Mouse (Mus musculus) embryo, embryonic 10 days (tissue): Measurements from ENCODE around the gene Cers5.
A peak's percentile ranks its signal among the peaks of the same experiment; 100 is the strongest.
"Not testable (repeated sequence)": the region's sequence is repeated elsewhere in the genome, so short reads cannot be mapped to it uniquely, and the experiment has no call there.

Source experiments
- DNase-seq: peaks from one replicate; pipeline ENCODE4 v3.0.0-alpha.2; 2015; ENCODE audit warnings: low spot score

Gene Cers5

GRCm38 (mm10) chr15:99772881-99772924 is at the start of gene Cers5:
Gene Cers5 (minus strand): TSS chr15:99772885.
- not testable (repeated sequence) for DNase-seq

GRCm38 (mm10) chr15:99819621-99820279 is 47.1 kb upstream of the Cers5 start:
- DNase-seq, result peak; percentile 71

GRCm38 (mm10) chr15:99819109-99819440 is 46.4 kb upstream of the Cers5 start:
- DNase-seq, result no peak

- peak; percentile 87 for DNase-seq
These were observed 45.8 kb upstream of the Cers5 start for GRCm38 (mm10) chr15:99818321-99819108.

GRCm38 (mm10) chr15:99817343-99818235 is 44.9 kb upstream of the Cers5 start:
- DNase-seq, result peak; percentile 61

- no peak for DNase-seq
These were observed 43.3 kb upstream of the Cers5 start for GRCm38 (mm10) chr15:99815999-99816398.

- no peak for DNase-seq
These were observed 42.0 kb upstream of the Cers5 start for GRCm38 (mm10) chr15:99814554-99815260.

- DNase-seq, result no peak
These were observed 41.0 kb upstream of the Cers5 start for GRCm38 (mm10) chr15:99813639-99814038.

- no peak for DNase-seq
These were observed 39.4 kb upstream of the Cers5 start for GRCm38 (mm10) chr15:99812097-99812496.

- DNase-seq, result peak; percentile 32
These were observed 35.4 kb upstream of the Cers5 start for GRCm38 (mm10) chr15:99807776-99808735.

GRCm38 (mm10) chr15:99806171-99806570 is 33.5 kb upstream of the Cers5 start:
- DNase-seq, result peak; percentile 72

GRCm38 (mm10) chr15:99805673-99806072 is 33.0 kb upstream of the Cers5 start:
- DNase-seq, result no peak

- DNase-seq, result peak; percentile 62
These were observed 30.5 kb upstream of the Cers5 start for GRCm38 (mm10) chr15:99803186-99803644.

- DNase-seq, result peak; percentile 43
These were observed 29.3 kb upstream of the Cers5 start for GRCm38 (mm10) chr15:99801885-99802572.

- no peak for DNase-seq
These were observed 27.0 kb upstream of the Cers5 start for GRCm38 (mm10) chr15:99799706-99800105.

- no peak for DNase-seq
These were observed 25.2 kb upstream of the Cers5 start for GRCm38 (mm10) chr15:99797898-99798297.

GRCm38 (mm10) chr15:99796735-99797134 is 24.1 kb upstream of the Cers5 start:
- DNase-seq, result no peak

- DNase-seq, result peak; percentile 51
These were observed 23.4 kb upstream of the Cers5 start for GRCm38 (mm10) chr15:99796066-99796465.

- DNase-seq, result no peak
These were observed 19.6 kb upstream of the Cers5 start for GRCm38 (mm10) chr15:99792221-99792815.

GRCm38 (mm10) chr15:99791003-99791402 is 18.3 kb upstream of the Cers5 start:
- no peak for DNase-seq
